Mouse (Mus musculus): ENCODE measurements around the gene Inafm1.
"Not testable (repeated sequence)": the region's sequence is repeated elsewhere in the genome, so short reads cannot be mapped to it uniquely, and the experiment has no call there.

The Inafm1 gene

GRCm38 (mm10) chr7:16273081-16273765 is at the start of gene Inafm1:
Gene Inafm1 (minus strand): TSS chr7:16273617.
- in situ Hi-C loops (cut with MboI; ENCODE audit: unreplicated experiment in 2 of 2), result loop anchor here (25.0 kb wide), 1 partner anchor 286 kb away; no protein-coding TSS in a partner anchor

DNA sequence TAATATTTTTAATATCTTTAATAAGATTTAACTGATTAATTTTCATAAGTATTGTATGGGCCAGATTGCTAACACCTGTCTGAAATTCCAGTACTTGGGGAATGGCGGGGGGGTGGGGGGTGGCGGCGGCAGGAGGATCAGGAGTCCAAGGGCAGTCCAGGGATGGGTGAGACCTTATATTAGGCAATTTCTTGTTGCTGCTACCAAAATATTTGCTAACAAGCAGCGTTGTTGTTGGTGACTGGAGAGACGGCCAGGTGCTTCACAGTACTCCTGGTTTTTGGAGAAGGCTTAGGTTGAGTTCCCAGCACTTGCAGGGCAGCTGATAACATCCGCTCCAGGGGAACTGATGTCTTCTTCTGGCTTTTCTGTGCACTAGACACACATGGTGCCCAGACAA is 47.1 kb upstream of the Inafm1 start:
- in situ Hi-C loops (cut with MboI; ENCODE audit: unreplicated experiment in 2 of 2), result no loop called here

DNA sequence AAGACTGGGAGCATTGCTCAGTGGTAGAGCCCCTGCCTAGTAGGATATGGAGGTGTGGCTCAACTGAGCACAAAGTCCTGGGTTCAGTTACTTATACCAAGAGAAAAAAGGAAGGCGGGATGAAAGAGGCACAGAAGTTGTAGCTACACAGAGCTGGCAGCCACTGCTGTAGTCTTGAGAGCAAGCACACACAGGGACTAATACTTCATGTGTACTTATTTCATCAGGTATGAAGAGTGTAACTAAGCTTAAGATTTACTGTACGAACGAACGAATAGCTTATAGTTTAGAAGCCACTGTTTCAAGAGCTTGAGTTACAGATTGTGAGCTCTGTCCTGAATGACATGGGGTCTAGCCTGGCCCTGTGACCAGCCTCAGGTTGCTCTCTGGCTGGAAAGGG is 45.8 kb upstream of the Inafm1 start:
- in situ Hi-C loops (cut with MboI; ENCODE audit: unreplicated experiment in 2 of 2), result no loop called here

DNA sequence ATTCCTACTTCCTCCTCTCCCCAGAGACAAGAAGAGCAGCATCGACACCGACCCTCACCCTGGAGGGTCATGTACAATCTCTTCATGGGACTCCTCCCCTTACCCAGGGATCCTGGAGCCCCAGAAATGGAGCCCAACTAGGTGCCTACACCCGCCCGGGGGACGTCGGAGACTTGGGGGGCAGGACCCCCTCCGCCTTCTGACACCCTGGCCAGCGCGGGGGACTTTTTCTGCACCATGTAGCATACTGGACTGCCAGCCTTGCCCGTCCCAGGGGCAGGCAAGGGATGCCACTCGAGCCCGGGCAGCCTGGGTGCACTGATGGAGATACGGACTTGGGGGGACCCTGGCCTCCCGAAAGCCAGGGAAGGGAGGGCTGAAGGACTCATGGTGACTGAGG is 43.7 kb upstream of the Inafm1 start:
- in situ Hi-C loops (cut with MboI; ENCODE audit: unreplicated experiment in 2 of 2), result no loop called here

GRCm38 (mm10) chr7:16315222-16315759 is 41.9 kb upstream of the Inafm1 start:
- in situ Hi-C loops (cut with MboI; ENCODE audit: unreplicated experiment in 2 of 2), result no loop called here

- in situ Hi-C loops (cut with MboI; ENCODE audit: unreplicated experiment in 2 of 2), result no loop called here
These were observed 40.9 kb upstream of the Inafm1 start for GRCm38 (mm10) chr7:16314221-16314775.

GRCm38 (mm10) chr7:16313481-16314220 is 40.2 kb upstream of the Inafm1 start:
- in situ Hi-C loops (cut with MboI; ENCODE audit: unreplicated experiment in 2 of 2), result no loop called here

GRCm38 (mm10) chr7:16312672-16313311 is 39.4 kb upstream of the Inafm1 start:
- in situ Hi-C loops (cut with MboI; ENCODE audit: unreplicated experiment in 2 of 2), result no loop called here

DNA sequence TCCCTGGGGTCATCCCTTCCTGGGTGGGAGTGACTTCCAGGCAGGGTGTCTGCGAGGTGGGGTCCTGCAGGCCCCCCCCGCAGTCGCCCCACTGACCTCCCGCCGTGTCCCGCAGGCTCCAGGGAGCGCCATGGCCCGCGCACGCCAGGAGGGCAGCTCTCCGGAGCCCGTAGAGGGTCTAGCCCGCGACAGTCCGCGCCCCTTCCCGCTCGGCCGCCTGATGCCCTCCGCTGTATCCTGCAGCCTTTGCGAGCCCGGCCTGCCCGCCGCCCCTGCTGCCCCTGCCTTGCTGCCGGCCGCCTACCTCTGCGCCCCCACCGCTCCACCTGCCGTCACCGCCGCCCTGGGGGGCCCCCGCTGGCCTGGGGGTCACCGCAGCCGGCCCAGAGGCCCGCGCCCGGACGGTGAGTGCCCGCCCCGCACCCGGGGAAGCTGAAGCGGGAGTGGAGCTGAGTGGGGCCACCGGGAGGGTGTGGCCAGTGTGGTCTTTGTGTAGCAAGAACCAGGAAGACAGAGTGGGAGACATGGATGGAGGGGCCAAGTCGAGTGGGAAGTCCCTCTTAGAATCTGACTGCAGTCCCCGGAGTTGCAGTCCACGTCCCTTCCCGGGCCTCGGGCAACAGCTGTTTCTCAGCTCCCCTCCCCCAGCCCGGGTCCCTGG is 38.7 kb upstream of the Inafm1 start:
- in situ Hi-C loops (cut with MboI; ENCODE audit: unreplicated experiment in 2 of 2), result no loop called here

DNA sequence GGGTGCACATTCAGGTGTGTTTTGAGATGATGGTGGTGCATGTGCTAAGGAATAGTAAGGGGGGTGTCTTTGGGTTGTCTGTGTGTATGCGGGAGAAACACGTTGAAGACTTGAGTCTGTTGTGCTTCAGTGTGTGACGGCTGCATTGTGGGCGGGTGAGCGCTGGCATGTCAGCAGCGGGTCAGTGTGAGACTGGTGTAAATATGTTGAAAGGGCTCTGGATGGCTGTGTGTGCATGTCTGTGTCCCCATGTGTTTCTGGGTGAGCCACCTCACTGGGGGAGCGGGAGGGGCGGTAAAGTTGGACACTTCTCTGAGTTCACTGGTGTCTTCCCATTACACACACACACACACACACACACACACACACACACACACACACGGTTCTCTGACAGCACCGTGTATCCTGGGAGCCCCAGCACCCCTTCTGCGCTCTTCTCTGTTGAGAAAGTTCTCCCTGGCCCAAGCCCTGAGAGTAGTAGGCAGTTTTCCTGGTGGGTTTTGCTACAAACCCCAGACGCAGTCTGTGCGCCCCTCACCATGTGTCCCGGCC is 38.1 kb upstream of the Inafm1 start:
- in situ Hi-C loops (cut with MboI; ENCODE audit: unreplicated experiment in 2 of 2), result no loop called here

GRCm38 (mm10) chr7:16310521-16311452 is 37.4 kb upstream of the Inafm1 start:
- in situ Hi-C loops (cut with MboI; ENCODE audit: unreplicated experiment in 2 of 2), result no loop called here

- in situ Hi-C loops (cut with MboI; ENCODE audit: unreplicated experiment in 2 of 2), result no loop called here
These were observed 36.7 kb upstream of the Inafm1 start for GRCm38 (mm10) chr7:16310020-16310520.

DNA sequence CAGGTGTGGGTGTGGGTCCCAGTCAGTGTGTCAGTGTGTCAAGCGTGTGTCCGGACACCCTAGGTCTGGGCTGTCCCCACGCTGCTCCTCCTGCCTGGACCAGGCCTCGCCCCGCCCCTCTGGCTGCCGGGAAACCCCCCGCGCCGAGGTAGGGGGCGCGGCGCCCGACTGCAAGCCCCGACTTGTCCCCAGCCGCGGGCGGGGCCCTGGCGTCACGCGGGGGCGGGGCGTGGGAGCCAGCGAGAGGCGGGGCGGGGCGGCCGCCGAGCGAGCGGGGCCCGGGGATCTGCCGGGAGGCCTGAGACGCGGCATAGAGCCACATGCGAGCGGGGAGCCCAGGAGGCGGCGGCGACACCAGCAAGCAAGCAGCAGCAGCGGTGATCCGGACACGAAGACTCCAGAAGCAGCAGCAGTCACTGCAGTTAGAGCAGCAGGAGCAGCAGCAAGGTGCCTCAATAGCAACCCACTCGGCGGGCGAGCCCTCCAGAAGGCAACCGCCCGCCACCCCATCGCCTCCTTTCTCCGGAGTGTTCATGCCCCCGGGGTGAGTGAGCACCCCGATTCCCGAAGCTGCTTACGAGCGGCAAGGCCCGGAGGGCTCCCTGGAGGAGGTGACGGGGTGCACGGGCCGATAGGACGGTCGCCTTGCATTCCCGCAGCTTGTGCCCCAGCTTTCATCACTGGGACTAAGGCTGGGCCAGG is 36.1 kb upstream of the Inafm1 start:
- in situ Hi-C loops (cut with MboI; ENCODE audit: unreplicated experiment in 2 of 2), result no loop called here

GRCm38 (mm10) chr7:16308555-16309317 is 35.3 kb upstream of the Inafm1 start:
- in situ Hi-C loops (cut with MboI; ENCODE audit: unreplicated experiment in 2 of 2), result no loop called here

DNA sequence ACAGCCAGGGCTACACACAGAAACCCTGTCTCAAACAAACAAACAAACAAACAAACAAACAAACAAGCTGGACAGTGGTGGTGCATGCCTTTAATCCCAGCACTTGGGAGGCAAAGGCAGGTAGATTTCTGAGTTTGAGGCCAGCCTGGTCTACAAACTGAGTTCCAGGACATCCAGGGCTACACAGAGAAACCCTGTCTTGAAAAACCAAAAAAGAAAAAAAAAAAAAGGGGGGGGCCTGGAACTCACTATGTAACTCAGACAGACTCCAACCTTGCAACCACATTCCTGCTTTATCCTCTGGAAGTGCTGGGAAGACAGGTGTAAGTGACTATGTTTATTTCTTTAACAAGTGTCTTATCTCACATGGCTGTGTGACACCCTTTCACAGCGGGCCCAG is 34.7 kb upstream of the Inafm1 start, which contains the start of gene Bbc3:
Gene Bbc3 (plus strand): TSS at position 301 of the 400 bp plus-strand sequence.
- in situ Hi-C loops (cut with MboI; ENCODE audit: unreplicated experiment in 2 of 2), result not testable (repeated sequence)

- in situ Hi-C loops (cut with MboI; ENCODE audit: unreplicated experiment in 2 of 2), result not testable (repeated sequence)
These were observed 33.7 kb upstream of the Inafm1 start for GRCm38 (mm10) chr7:16307141-16307540.

GRCm38 (mm10) chr7:16299419-16300035 is 26.1 kb upstream of the Inafm1 start:
- in situ Hi-C loops (cut with MboI; ENCODE audit: unreplicated experiment in 2 of 2), result loop anchor here in 1 of 2 experiments (10.0 kb wide), 1 partner anchor 165 kb away; no protein-coding TSS in a partner anchor

All from v-Abl transformed pro-B cells (cell line).